Mouse (Mus musculus) hindbrain, embryonic 14.5 days (tissue): ENCODE data around the gene Rad51b. TPM values are rescaled to one million over a fixed set of nuclear protein-coding genes. Genes with fewer than 3 reads are reported as not detected.

Experiments used
- ATAC-seq: fragments of 200-750 bp; cut with Nextera tagmentation; 2 replicates; pipeline ENCODE4 v1.8.0; 2017; ENCODE audit warnings: moderate number of reproducible peaks, mild to moderate bottlenecking, moderate TSS enrichment, moderate library complexity; ENCODE audit not compliant: low FRiP score
- DNase-seq: peaks from one replicate; pipeline ENCODE4 v3.0.0-alpha.2; 2015; ENCODE audit warnings: low spot score
- H3K27ac ChIP-seq: fragments of 300-500 bp; sonication (generic); 2 replicates; pipeline ENCODE4 v1.5.1; 2014; ENCODE audit warnings: mild to moderate bottlenecking, moderate library complexity
- H3K27me3 ChIP-seq: fragments of 300-500 bp; sonication (generic); 2 replicates; pipeline ENCODE4 v1.6.1; 2014; ENCODE audit warnings: mild to moderate bottlenecking, low read length, mixed read lengths; ENCODE audit not compliant: control insufficient read depth, insufficient read depth
- H3K36me3 ChIP-seq: fragments of 300-500 bp; sonication (generic); replicated peaks from 2 replicates; pipeline ENCODE4 v1.6.1; 2014; ENCODE audit not compliant: control insufficient read depth, insufficient read depth
- H3K4me1 ChIP-seq: fragments of 300-500 bp; sonication (generic); replicated peaks from 2 replicates; pipeline ENCODE4 v1.6.1; 2014; ENCODE audit warnings: antibody characterized with exemption, low read length, mixed read lengths; ENCODE audit not compliant: control insufficient read depth, insufficient read depth
- H3K4me2 ChIP-seq: fragments of 300-500 bp; sonication (generic); replicated peaks from 2 replicates; pipeline ENCODE4 v1.6.1; 2014; ENCODE audit warnings: mild to moderate bottlenecking, moderate library complexity
- H3K4me3 ChIP-seq: fragments of 300-500 bp; sonication (generic); replicated peaks from 2 replicates; pipeline ENCODE4 v1.5.1; 2014; ENCODE audit warnings: mild to moderate bottlenecking, low read length
- H3K9ac ChIP-seq: fragments of 300-500 bp; sonication (generic); 2 replicates; pipeline ENCODE4 v1.6.1; 2014
- H3K9me3 ChIP-seq: fragments of 300-500 bp; sonication (generic); 2 replicates; pipeline ENCODE4 v1.6.1; 2016; ENCODE audit warnings: low read length; ENCODE audit not compliant: control insufficient read depth
- WGBS: fragments of 180-500 bp; shearing (Covaris S2); extraction: QIAGEN DNeasy Blood & Tissue Kit; methylation state at CpG from one replicate; pipeline ENCODE4 v1.1.7; 2014; 5-methylcytosine and 5-hydroxymethylcytosine counted together
- polyA plus RNA-seq: library from polyadenylated mRNA; unstranded; fragments of >200 nt; fragmentation: Nextera tagmentation; extraction: Ambion mirVana; gene quantifications from 2 replicates; pipeline ENCODE4 v1.2.1, GENCODE M21; 2014

The Rad51b gene
- polyA plus RNA-seq, 1 experiment from 2014 or later, result 1.5 TPM

DNA sequence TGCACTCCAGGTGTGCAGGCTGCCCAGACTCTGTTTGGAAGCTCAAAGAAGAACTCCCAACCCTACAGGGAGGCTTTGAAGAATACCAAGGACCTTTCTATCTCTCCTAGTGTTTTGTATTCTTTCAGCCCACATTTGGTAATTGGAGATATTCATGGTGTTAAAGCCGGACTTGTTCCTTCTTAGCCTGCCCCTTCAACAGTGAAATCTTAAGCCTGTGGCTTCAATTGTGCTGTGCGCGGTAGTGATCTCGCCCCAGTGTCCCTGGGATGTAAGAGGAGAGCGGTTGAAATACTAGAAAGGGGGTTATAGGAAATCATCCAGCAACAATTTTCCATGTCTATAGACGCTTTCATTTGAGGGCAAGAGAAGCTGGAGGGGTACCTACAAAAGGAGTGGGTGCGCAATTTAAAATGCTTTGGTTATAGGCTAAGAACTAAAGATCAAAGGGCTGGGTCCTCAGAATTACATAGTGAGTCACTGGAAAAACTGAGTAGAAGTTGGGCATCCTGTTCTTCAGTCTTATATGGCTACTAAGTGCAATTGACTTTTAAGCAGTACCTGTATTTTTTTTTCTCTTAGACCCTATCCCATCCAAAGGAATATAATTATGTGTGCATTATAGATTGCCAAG is 253.1 kb downstream of the Rad51b start:
- no peak overlapping the region for H3K4me2 ChIP-seq
- ATAC-seq, result no peak

DNA sequence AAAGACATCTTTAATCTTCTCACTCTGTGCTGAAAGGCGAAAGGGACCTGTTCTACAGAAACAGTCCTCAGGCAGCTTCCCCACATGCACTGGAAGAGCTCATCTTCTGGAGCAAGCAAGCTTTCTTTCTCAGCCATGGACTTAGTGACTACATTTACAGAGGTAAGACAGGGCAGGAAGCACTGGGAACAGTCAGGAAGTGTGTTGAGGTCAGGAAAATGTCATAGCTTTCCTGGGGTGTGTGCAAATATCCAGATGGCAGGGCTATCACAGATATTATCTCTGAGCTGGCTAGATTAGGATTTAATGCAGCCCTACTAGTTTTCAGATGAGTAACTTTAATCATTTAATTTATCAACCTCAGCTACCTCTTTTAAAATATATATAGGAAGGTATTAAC is 254.2 kb downstream of the Rad51b start:
- no peaks in the 10 kb centered on the region for H3K27me3 ChIP-seq
- no peaks in the 10 kb centered on the region for H3K4me1 ChIP-seq
- no peaks in the 10 kb centered on the region for H3K36me3 ChIP-seq
- no peak overlapping the region for H3K4me2 ChIP-seq
- ATAC-seq, result no peak
- DNase-seq, result no peak
- H3K9me3 ChIP-seq, result no peaks in the 10 kb centered on the region
- H3K4me3 ChIP-seq, result no peak overlapping the region
- H3K9ac ChIP-seq, result no peak overlapping the region
- no peak overlapping the region for H3K27ac ChIP-seq
- WGBS, result 97% methylated on average over 1 of the region's 1 CpGs

More for the DNA sequence above, 253.1 kb downstream of the Rad51b start:
- Histone ChIP-seq H3K27ac (no peak overlapping the region), H3K36me3 (no peaks in the 10 kb centered on the region), H3K9ac (no peak overlapping the region), H3K9me3 (no peaks in the 10 kb centered on the region), H3K27me3 (no peaks in the 10 kb centered on the region), H3K4me3 (no peak overlapping the region), H3K4me1 (no peaks in the 10 kb centered on the region)
- 93% methylated on average over 7 of the region's 7 CpGs for WGBS
- no peak for DNase-seq

DNA sequence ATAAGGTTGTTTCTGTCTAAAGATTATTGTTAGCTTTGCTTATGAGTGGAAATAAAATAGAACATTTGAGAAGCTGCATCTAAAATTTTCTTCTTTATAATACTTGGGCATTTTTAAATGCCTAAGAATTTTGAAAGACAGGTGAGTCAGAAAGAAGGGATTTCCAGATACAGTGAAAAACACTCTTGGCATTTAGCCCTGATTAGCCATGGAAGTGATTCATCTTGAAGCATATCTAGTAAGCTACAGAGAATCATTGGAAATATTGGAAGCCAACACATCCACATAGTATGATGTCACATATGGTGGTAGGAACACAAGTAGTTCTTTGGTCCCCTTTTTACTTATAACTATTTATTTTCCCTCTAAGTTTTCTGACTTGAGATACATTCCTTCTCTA is 256.0 kb downstream of the Rad51b start:
- no peaks in the 10 kb centered on the region for H3K36me3 ChIP-seq
- H3K4me2 ChIP-seq, result no peak overlapping the region
- ATAC-seq, result no peak
- no peaks in the 10 kb centered on the region for H3K4me1 ChIP-seq
- H3K27me3 ChIP-seq, result no peaks in the 10 kb centered on the region
- no peaks in the 10 kb centered on the region for H3K9me3 ChIP-seq
- no peak overlapping the region for H3K9ac ChIP-seq
- no peak for DNase-seq
- H3K27ac ChIP-seq, result no peak overlapping the region
- no peak overlapping the region for H3K4me3 ChIP-seq

DNA sequence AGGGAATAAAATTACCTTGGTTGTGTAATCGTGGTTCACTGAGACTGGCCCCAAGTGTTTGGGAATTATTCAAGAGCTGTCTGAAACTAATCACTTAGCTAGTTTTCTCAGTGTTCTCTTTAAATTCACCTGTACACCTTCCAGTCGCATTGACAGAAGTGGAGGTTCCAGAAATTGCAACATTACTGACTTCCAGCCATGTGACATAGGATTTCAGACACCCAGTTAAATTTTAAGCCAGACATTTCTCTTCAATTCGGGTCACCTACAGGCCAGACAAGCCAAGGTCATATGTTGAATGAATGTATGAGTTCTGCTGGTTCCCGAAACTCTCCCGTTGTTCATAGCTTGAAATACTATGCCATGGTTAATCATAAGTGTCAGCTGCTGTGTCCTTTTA is 260.8 kb downstream of the Rad51b start:
- Histone ChIP-seq H3K4me3 (no peak overlapping the region), H3K4me1 (no peaks in the 10 kb centered on the region), H3K9ac (no peak overlapping the region), H3K27ac (no peak overlapping the region), H3K36me3 (no peaks in the 10 kb centered on the region), H3K27me3 (no peaks in the 10 kb centered on the region), H3K4me2 (no peak overlapping the region), H3K9me3 (no peaks in the 10 kb centered on the region)
- no peak for ATAC-seq
- 81% methylated on average over 5 of the region's 5 CpGs for WGBS
- DNase-seq, result no peak

DNA sequence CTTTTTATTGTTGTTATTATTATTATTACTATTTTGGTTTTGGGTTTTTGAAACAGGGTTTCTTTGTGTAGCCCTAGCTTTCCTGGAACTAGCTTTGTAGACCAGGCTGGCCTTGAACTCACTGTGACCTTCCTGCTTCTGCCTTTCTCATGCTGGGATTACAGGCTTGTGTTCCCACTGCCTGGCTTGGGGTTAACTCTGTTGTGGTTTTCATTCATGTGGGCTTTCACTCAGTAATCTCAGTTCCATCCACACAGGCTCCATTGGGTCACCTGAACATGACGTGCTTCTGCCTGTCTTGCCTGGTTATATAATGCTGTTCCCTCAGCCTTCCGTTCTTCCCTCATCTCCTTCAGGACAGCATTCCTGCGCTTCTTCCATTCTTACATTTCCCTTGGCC is 261.6 kb downstream of the Rad51b start:
- Histone ChIP-seq H3K4me2 (no peak overlapping the region), H3K36me3 (no peaks in the 10 kb centered on the region), H3K9me3 (no peaks in the 10 kb centered on the region), H3K27ac (no peak overlapping the region), H3K27me3 (no peaks in the 10 kb centered on the region), H3K4me3 (no peak overlapping the region), H3K4me1 (no peaks in the 10 kb centered on the region), H3K9ac (no peak overlapping the region)
- no peak for DNase-seq
- ATAC-seq, result no peak
- 94% methylated on average over 3 of the region's 3 CpGs for WGBS

- Histone ChIP-seq H3K4me2 (no peak overlapping the region), H3K9ac (no peak overlapping the region), H3K27ac (no peak overlapping the region), H3K27me3 (no peaks in the 10 kb centered on the region), H3K36me3 (no peaks in the 10 kb centered on the region), H3K4me1 (no peaks in the 10 kb centered on the region), H3K4me3 (no peak overlapping the region), H3K9me3 (no peaks in the 10 kb centered on the region)
- ATAC-seq (no peak), DNase-seq (no peak)
- WGBS, result 78% methylated on average over 4 of the region's 4 CpGs
Observed at GRCm38 (mm10) chr12:79559410-79560015, 262.4 kb downstream of the Rad51b start.

DNA sequence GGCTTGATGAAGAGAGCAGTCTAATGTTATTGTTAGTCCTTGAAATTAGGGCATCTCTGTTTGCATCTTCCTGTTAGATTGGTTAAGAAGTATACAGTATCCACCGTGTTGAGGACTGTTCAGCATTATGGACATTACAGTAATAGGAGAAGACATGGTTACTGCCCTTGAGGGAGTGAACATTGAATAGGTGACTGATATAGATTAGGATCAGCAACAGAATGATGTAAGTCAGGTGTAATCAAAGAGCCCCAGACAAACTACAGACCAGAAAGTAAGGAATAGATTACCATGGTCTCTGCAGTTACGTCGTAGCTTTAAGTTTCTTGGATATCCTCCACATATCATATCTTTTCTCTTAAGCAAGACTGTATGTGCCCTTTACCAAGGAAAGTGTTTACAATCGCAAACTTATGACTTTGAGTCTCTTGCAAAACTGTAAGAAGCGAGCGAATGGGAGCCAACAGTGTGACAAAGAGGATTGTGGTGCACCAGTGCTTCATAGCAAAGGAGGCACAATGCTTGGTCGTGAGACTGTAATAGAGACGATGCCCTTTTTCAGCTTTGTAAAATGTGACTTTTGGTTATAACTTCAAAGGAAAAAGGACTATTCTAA is 263.1 kb downstream of the Rad51b start:
- ATAC-seq, result no peak
- WGBS, result 94% methylated on average over 8 of the region's 8 CpGs
- H3K27ac ChIP-seq, result no peak overlapping the region

GRCm38 (mm10) chr12:79560893-79561292 is 263.8 kb downstream of the Rad51b start:
- Histone ChIP-seq H3K27me3 (no peaks in the 10 kb centered on the region), H3K4me3 (no peak overlapping the region), H3K36me3 (no peaks in the 10 kb centered on the region), H3K9me3 (no peaks in the 10 kb centered on the region), H3K4me2 (no peak overlapping the region), H3K4me1 (no peaks in the 10 kb centered on the region), H3K9ac (no peak overlapping the region), H3K27ac (no peak overlapping the region)
- ATAC-seq (no peak), DNase-seq (no peak)
- 87% methylated on average over 4 of the region's 4 CpGs for WGBS

More for the DNA sequence above, 263.1 kb downstream of the Rad51b start:
- Histone ChIP-seq H3K4me3 (no peak overlapping the region), H3K9ac (no peak overlapping the region), H3K9me3 (no peaks in the 10 kb centered on the region), H3K36me3 (no peaks in the 10 kb centered on the region), H3K27me3 (no peaks in the 10 kb centered on the region), H3K4me2 (no peak overlapping the region), H3K4me1 (no peaks in the 10 kb centered on the region)
- no peak for DNase-seq

DNA sequence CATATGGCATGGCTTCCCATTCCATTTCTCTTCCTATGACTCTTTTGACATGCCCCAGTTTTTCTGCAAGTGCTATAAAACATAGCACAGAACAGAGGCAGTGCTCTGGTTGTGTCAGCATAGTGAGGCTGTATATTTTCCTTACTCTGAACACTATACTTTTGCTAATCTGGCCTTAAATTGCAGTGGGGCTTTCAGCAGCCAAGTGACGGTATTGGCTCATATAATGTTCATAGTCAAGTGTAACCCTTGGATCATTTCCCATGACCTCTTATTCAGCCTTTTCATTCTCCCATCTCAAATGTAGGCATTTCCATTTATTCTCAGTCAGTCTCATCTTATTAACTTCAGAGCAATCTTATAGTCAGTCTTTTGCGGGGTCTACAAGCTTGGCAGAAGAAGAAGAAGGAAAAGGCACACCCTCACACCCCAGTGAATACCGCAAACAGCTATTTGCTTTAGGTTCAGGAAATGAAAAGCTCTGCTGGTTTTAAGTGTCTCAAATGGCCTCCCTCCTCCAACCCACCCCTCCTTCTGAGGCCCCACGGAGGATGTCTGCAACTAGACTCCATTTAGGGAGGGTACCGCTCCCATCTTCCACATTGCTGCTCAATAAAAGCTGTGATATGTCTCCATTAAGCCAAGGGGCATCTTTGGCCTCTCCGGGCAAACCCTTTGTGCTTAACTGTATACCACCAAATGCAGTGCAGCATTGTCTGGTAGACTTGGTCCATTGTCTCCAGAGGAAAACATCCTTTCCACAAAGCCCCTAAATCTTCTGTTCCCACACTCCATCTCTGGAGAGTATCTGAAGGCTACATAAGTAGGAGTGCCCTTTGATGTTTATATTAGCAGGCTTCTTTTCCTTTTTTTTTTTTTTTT is 277.3 kb downstream of the Rad51b start:
- DNase-seq (no peak), ATAC-seq (no peak)
- no peaks in the 10 kb centered on the region for H3K4me1 ChIP-seq
- no peak overlapping the region for H3K4me3 ChIP-seq
- no peak overlapping the region for H3K4me2 ChIP-seq
- H3K27me3 ChIP-seq, result no peaks in the 10 kb centered on the region
- WGBS, result 56% methylated on average over 6 of the region's 6 CpGs
- no peak overlapping the region for H3K27ac ChIP-seq
- peaks cover 15% of the 10 kb centered on the region; the same call in 1 of the 2 replicates for H3K9me3 ChIP-seq
- H3K9ac ChIP-seq, result no peak overlapping the region
- H3K36me3 ChIP-seq, result no peaks in the 10 kb centered on the region
